16 mouse cellular contexts compared by ENCODE assay signal in the genomic region with DNA sequence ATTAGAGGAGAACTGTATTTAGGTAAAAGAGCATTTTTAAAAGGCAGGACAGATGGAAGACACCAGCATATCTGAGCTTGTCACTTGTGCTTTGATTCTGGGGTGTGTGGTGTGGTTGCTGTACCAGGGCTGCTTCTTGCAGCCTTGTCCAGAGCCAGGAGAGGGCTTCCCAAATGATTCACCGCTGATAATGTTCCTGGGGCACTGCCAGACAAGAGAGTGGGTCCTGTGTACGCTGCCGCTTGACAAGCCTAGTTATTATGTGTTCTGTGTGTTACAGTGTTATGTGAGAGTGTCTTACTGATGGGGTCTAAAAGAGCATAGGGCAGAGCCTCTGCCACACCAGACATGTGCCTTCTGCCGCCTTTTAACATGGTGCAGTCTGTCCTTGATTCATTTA.
DNase-seq lines count a peak whose midpoint lies in the region; ATAC-seq and TF ChIP-seq lines count a peak whose summit lies in the region.
"Had no signal": no experiment of that assay in that cellular context is flagged by ENCODE, and none has a peak within 500 bp of the region (broad histone marks: within the 10 kb centered on the region; RNA-seq: fewer than 3 reads in every experiment).

No protein-coding gene starts in this region.

- no peak for TF ChIP-seq CTCF in gastrocnemius, adult 2 months (IDR thresholded peaks at IDR 0.05)
- TF ChIP-seq CTCF in forebrain, postnatal 0 days (IDR thresholded peaks at IDR 0.05; ENCODE audit: low read depth), result no peak

- H3K9me3 ChIP-seq in midbrain, embryonic 14.5 days (ENCODE audit: control insufficient read depth, low read length), result no peaks in the 10 kb centered on the region
- no peaks in the 10 kb centered on the region for H3K9me3 ChIP-seq in midbrain, embryonic 13.5 days
- H3K9me3 ChIP-seq in forebrain, postnatal 0 days (ENCODE audit: low read length), result no peaks in the 10 kb centered on the region
- H3K9me3 ChIP-seq: hindbrain, embryonic 13.5 days; limb, embryonic 13.5 days had no signal

- peak overlapping the region; percentile 65 for H3K27ac ChIP-seq in gastrocnemius, adult 2 months
- H3K27ac ChIP-seq in midbrain, embryonic 14.5 days (replicated peaks; ENCODE audit: low read depth, low read length), result peak overlapping the region; percentile 32; the same call in 1 of the 2 replicates
- no peak overlapping the region for H3K27ac ChIP-seq in midbrain, embryonic 13.5 days
- no peak overlapping the region for H3K27ac ChIP-seq in forebrain, postnatal 0 days (ENCODE audit: low read depth, low read length)
- H3K27ac ChIP-seq: left cerebral cortex, adult 2 months; limb, embryonic 13.5 days had no signal

- H3K4me1 ChIP-seq in midbrain, embryonic 14.5 days (ENCODE audit: control insufficient read depth, insufficient read depth, low read length), result no peaks in the 10 kb centered on the region
- H3K4me1 ChIP-seq in midbrain, embryonic 13.5 days (replicated peaks), result 0 out of 2 replicates have a peak, but pooled peaks cover 5% of the 10 kb centered on the region
- H3K4me1 ChIP-seq in forebrain, postnatal 0 days (ENCODE audit: insufficient read depth), result peaks cover 2% of the 10 kb centered on the region; the same call in 1 of the 2 replicates
- H3K4me1 ChIP-seq: limb, embryonic 13.5 days had no signal

- no peaks in the 10 kb centered on the region for H3K36me3 ChIP-seq in midbrain, embryonic 14.5 days (ENCODE audit: control insufficient read depth, insufficient read depth, low read length)
- no peaks in the 10 kb centered on the region for H3K36me3 ChIP-seq in midbrain, embryonic 13.5 days
- H3K36me3 ChIP-seq in forebrain, postnatal 0 days (ENCODE audit: insufficient read depth), result no peaks in the 10 kb centered on the region
- H3K36me3 ChIP-seq: hindbrain, embryonic 13.5 days; limb, embryonic 13.5 days had no signal

- intact Hi-C loops in gastrocnemius, adult 2 months (cut with DNase I), result no loop called here

- H3K4me2 ChIP-seq in midbrain, embryonic 14.5 days (ENCODE audit: low read length), result no peak overlapping the region
- H3K4me2 ChIP-seq in midbrain, embryonic 13.5 days (replicated peaks), result no peak overlapping the region
- no peak overlapping the region for H3K4me2 ChIP-seq in forebrain, postnatal 0 days (ENCODE audit: low read depth)
- H3K4me2 ChIP-seq: hindbrain, embryonic 13.5 days; limb, embryonic 13.5 days had no signal

- DNase-seq in gastrocnemius, adult 2 months, result no peak
- DNase-seq in gastrocnemius, adult 18-20 months (ENCODE audit: low spot score), result no peak
- no peak for DNase-seq in midbrain, embryonic 14.5 days
- peak; percentile 17 for DNase-seq in brain, adult 2 months (ENCODE audit: low read depth, low spot score)
- DNase-seq in forebrain, postnatal 0 days, result peak; percentile 27
- no peak for DNase-seq in kidney, postnatal 10 days
- DNase-seq: cerebellum, adult 9-10 months; lung, postnatal 10 days; thymus, adult 18-20 months had no signal

- ATAC-seq in midbrain, embryonic 14.5 days (ENCODE audit: low FRiP score, low TSS enrichment), result no peak
- ATAC-seq in midbrain, embryonic 13.5 days, result no peak
- ATAC-seq in forebrain, postnatal 0 days, result peak; percentile 41
- ATAC-seq: activated CD4-positive, CD25-positive, alpha-beta regulatory T cell, adult 4 months; intestine, embryonic 16.5 days; Patski had no signal

- WGBS in midbrain, embryonic 14.5 days, result 77% methylated on average over 4 of the region's 4 CpGs
- 88% methylated on average over 4 of the region's 4 CpGs for WGBS in midbrain, embryonic 13.5 days
- 42% methylated on average over 4 of the region's 4 CpGs for WGBS in forebrain, postnatal 0 days

- H3K4me3 ChIP-seq in gastrocnemius, adult 2 months, result no peak overlapping the region
- no peak overlapping the region for H3K4me3 ChIP-seq in midbrain, embryonic 14.5 days (replicated peaks; ENCODE audit: low read depth, low read length)
- H3K4me3 ChIP-seq in midbrain, embryonic 13.5 days (replicated peaks), result no peak overlapping the region
- no peak overlapping the region for H3K4me3 ChIP-seq in forebrain, postnatal 0 days (ENCODE audit: low read depth, low read length)
- H3K4me3 ChIP-seq: hindbrain, embryonic 13.5 days; left cerebral cortex, adult 2 months; limb, embryonic 13.5 days had no signal

- no peak overlapping the region for H3K9ac ChIP-seq in midbrain, embryonic 14.5 days (replicated peaks; ENCODE audit: low read length)
- no peak overlapping the region for H3K9ac ChIP-seq in midbrain, embryonic 13.5 days (replicated peaks)
- 0 out of 2 replicates have a peak overlapping the region, but pooled peaks have one; percentile 1 for H3K9ac ChIP-seq in forebrain, postnatal 0 days
- H3K9ac ChIP-seq: hindbrain, embryonic 13.5 days; limb, embryonic 13.5 days had no signal

- H3K27me3 ChIP-seq in midbrain, embryonic 14.5 days (ENCODE audit: control insufficient read depth, insufficient read depth, low read length), result no peaks in the 10 kb centered on the region
- no peaks in the 10 kb centered on the region for H3K27me3 ChIP-seq in midbrain, embryonic 13.5 days
- H3K27me3 ChIP-seq in forebrain, postnatal 0 days (ENCODE audit: insufficient read depth, low read length), result no peaks in the 10 kb centered on the region
- H3K27me3 ChIP-seq: hindbrain, embryonic 13.5 days; limb, embryonic 13.5 days had no signal

Comparison
In these comparisons a context has a peak if more than half of its experiments do, and no peak if none do; other contexts are left out.
1. H3K27ac ChIP-seq: peak in gastrocnemius, adult 2 months (single experiment) and midbrain, embryonic 14.5 days (single experiment); none in midbrain, embryonic 13.5 days (single experiment) and forebrain, postnatal 0 days (single experiment).
2. DNase-seq: peak in brain, adult 2 months (single experiment) and forebrain, postnatal 0 days (single experiment); none in gastrocnemius, adult 2 months (single experiment), gastrocnemius, adult 18-20 months (single experiment), midbrain, embryonic 14.5 days (single experiment) and kidney, postnatal 10 days (single experiment).